ENCODE assay signal across 31 mouse cellular contexts in the genomic region with DNA sequence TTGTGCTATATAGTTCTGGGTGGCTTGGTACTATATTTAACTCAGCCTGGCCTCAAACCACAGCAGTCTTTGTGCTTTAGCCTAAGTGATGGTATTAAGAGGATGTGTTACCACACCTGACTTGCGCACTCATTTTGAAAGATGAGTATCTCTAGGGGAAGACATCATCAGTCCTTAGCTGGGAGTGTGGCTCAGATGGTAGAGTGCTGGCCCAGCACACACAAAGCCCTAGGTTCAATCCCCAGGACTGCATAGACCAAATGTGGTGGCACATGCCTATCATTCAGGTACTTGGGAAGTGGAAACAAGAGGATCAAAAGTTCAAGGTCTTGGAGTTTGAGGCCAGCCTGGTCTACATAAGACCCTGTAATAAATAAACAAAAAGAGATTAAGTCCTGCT. TPM values are rescaled to one million over a fixed set of nuclear protein-coding genes. Genes with fewer than 3 reads are reported as not detected.
DNase-seq lines count a peak whose midpoint lies in the region; ATAC-seq and TF ChIP-seq lines count a peak whose summit lies in the region.
"Had no signal": no experiment of that assay in that cellular context is flagged by ENCODE, and none has a peak within 500 bp of the region (broad histone marks: within the 10 kb centered on the region; RNA-seq: fewer than 3 reads in every experiment).

No protein-coding gene starts in this region.

- H3K4me1 ChIP-seq in heart, postnatal 0 days (ENCODE audit: control insufficient read depth, insufficient read depth) = peaks cover 45% of the 10 kb centered on the region
- H3K4me1 ChIP-seq in intestine, embryonic 15.5 days (replicated peaks) = no peaks in the 10 kb centered on the region
- H3K4me1 ChIP-seq: embryonic facial prominence, embryonic 13.5 days; forebrain, embryonic 10.5 days; forebrain, embryonic 15.5 days; midbrain, embryonic 10.5 days; midbrain, embryonic 15.5 days; neural tube, embryonic 12.5 days had no signal

- no peaks in the 10 kb centered on the region for H3K9me3 ChIP-seq in heart, postnatal 0 days (replicated peaks; ENCODE audit: control insufficient read depth, low read length)
- H3K9me3 ChIP-seq in intestine, embryonic 15.5 days = no peaks in the 10 kb centered on the region
- H3K9me3 ChIP-seq: embryonic facial prominence, embryonic 13.5 days; forebrain, embryonic 10.5 days; forebrain, embryonic 15.5 days; midbrain, embryonic 10.5 days; midbrain, embryonic 15.5 days; neural tube, embryonic 12.5 days had no signal

- peaks cover 20% of the 10 kb centered on the region; the same call in 1 of the 2 replicates for H3K36me3 ChIP-seq in heart, postnatal 0 days (replicated peaks; ENCODE audit: control insufficient read depth, insufficient read depth, low read length)
- no peaks in the 10 kb centered on the region for H3K36me3 ChIP-seq in intestine, embryonic 15.5 days
- H3K36me3 ChIP-seq: forebrain, embryonic 10.5 days; forebrain, embryonic 15.5 days; midbrain, embryonic 10.5 days; midbrain, embryonic 15.5 days; neural tube, embryonic 12.5 days had no signal

- no peak overlapping the region for H3K9ac ChIP-seq in heart, postnatal 0 days (replicated peaks; ENCODE audit: low read depth, low read length)
- no peak overlapping the region for H3K9ac ChIP-seq in intestine, embryonic 15.5 days
- H3K9ac ChIP-seq: embryonic facial prominence, embryonic 13.5 days; forebrain, embryonic 15.5 days; liver, embryonic 14.5 days; lung, embryonic 14.5 days; midbrain, embryonic 15.5 days; neural tube, embryonic 12.5 days had no signal

- no peak for TF ChIP-seq EP300 in heart, postnatal 0 days (IDR thresholded peaks at IDR 0.05; ENCODE audit: low read depth)

- H3K27me3 ChIP-seq in heart, postnatal 0 days (ENCODE audit: control insufficient read depth, insufficient read depth, low read length) = no peaks in the 10 kb centered on the region
- no peaks in the 10 kb centered on the region for H3K27me3 ChIP-seq in intestine, embryonic 15.5 days (replicated peaks)
- H3K27me3 ChIP-seq: embryonic facial prominence, embryonic 13.5 days; forebrain, embryonic 15.5 days; midbrain, embryonic 15.5 days; neural tube, embryonic 12.5 days had no signal

- no peak for DNase-seq in heart, postnatal 0 days (ENCODE audit: low spot score)
- no peak for DNase-seq in heart, adult 11 months
- peak; percentile 31 for DNase-seq in CD4-positive, CD25-positive, alpha-beta regulatory T cell, adult 2 months (ENCODE audit: low read depth, low spot score)
- DNase-seq in adrenal gland, postnatal 10 days = no peak
- DNase-seq in layer of hippocampus, postnatal 14 days (ENCODE audit: low spot score in 2 of 2) = no peak
- DNase-seq: adrenal gland, adult 8-10 months; cerebellum, adult 8-10 months; cerebellum, postnatal 25 days; embryo, embryonic 11 days; heart, postnatal 14 days; kidney, adult 9 months; kidney, postnatal 14 days; layer of hippocampus, adult 9-11 months; liver; lung, embryonic 14.5 days; lung, postnatal 14 days; right cerebral cortex, adult 18-20 months; spleen, adult 18-20 months; thymus, adult 2 months had no signal

- ATAC-seq in heart, postnatal 0 days (ENCODE audit: insufficient read depth, low read depth) = no peak
- 0 out of 2 replicates have a peak, but pooled peaks have one; percentile 35 for ATAC-seq in granulocyte monocyte progenitor cell, adult 5-6 weeks (replicated peaks; ENCODE audit: poor library complexity, severe bottlenecking)
- no peak for ATAC-seq in intestine, embryonic 15.5 days
- ATAC-seq: forebrain, embryonic 15.5 days; hindbrain, embryonic 16.5 days; intestine, embryonic 16.5 days; midbrain, embryonic 15.5 days had no signal

- no peak overlapping the region for H3K4me2 ChIP-seq in heart, postnatal 0 days (ENCODE audit: low read depth, low read length)
- H3K4me2 ChIP-seq in intestine, embryonic 15.5 days (replicated peaks) = no peak overlapping the region
- H3K4me2 ChIP-seq: embryonic facial prominence, embryonic 13.5 days; forebrain, embryonic 15.5 days; heart, embryonic 11.5 days; lung, embryonic 14.5 days; midbrain, embryonic 15.5 days; neural tube, embryonic 12.5 days had no signal

- 87% methylated on average over 1 of the region's 1 CpGs for WGBS in heart, postnatal 0 days
- 98% methylated on average over 1 of the region's 1 CpGs for WGBS in intestine, embryonic 15.5 days

- TF ChIP-seq CTCF in heart, postnatal 0 days (IDR thresholded peaks at IDR 0.05; ENCODE audit: low read depth) = no peak

- peak overlapping the region; percentile 94 for H3K27ac ChIP-seq in heart, postnatal 0 days (ENCODE audit: low read depth)
- no peak overlapping the region for H3K27ac ChIP-seq in intestine, embryonic 15.5 days
- H3K27ac ChIP-seq: embryonic facial prominence, embryonic 13.5 days; forebrain, embryonic 10.5 days; forebrain, embryonic 15.5 days; liver, embryonic 14.5 days; midbrain, embryonic 10.5 days; midbrain, embryonic 15.5 days; neural tube, embryonic 12.5 days had no signal

- no peak overlapping the region for H3K4me3 ChIP-seq in heart, postnatal 0 days (ENCODE audit: low read depth, low read length)
- H3K4me3 ChIP-seq in intestine, embryonic 15.5 days (replicated peaks) = no peak overlapping the region
- H3K4me3 ChIP-seq: embryonic facial prominence, embryonic 13.5 days; forebrain, embryonic 10.5 days; forebrain, embryonic 15.5 days; midbrain, embryonic 10.5 days; midbrain, embryonic 15.5 days; neural tube, embryonic 12.5 days had no signal

RNA-seq across cellular contexts. Expression of gene Srl, which starts 38.1 kb away (rescaled TPM):
- total RNA-seq in heart, postnatal 0 days (2014; rRNA removed; ENCODE audit: low replicate concordance) = 910 and 974 TPM in 2 replicates
- polyA plus RNA-seq in heart, postnatal 0 days (2015; fragmentation: Nextera tagmentation; extraction: Ambion mirVana) = 346 and 419 TPM in 2 replicates
- total RNA-seq in granulocyte monocyte progenitor cell, adult 5-6 weeks (2014; fragmentation: Nextera tagmentation) = 16.1 and 16.3 TPM in 2 replicates
- total RNA-seq in granulocyte monocyte progenitor cell, adult 5-6 weeks (2017) = 8.2 and 29.9 TPM in 2 replicates
- 100 to 1,000 TPM in 1 of 2 experiments, 10 to 100 TPM in 1; 35.9 to 108 TPM for total RNA-seq in adrenal gland, postnatal 10 days (2021)
- 10 to 100 TPM; 24.0 to 24.2 TPM for total RNA-seq in layer of hippocampus, postnatal 14 days (2021)
- 7.7 and 11.5 TPM in 2 replicates for polyA plus RNA-seq in intestine, embryonic 15.5 days (2015; fragmentation: Nextera tagmentation; extraction: Ambion mirVana)

RNA-seq across cellular contexts. Expression of gene Tfap4, which starts 56.2 kb away (rescaled TPM):
- total RNA-seq in heart, postnatal 0 days (2014; rRNA removed; ENCODE audit: low replicate concordance) = 2.6 and 6.3 TPM in 2 replicates
- polyA plus RNA-seq in heart, postnatal 0 days (2015; fragmentation: Nextera tagmentation; extraction: Ambion mirVana) = 2.9 and 3.4 TPM in 2 replicates
- 34.8 and 46.6 TPM in 2 replicates for total RNA-seq in granulocyte monocyte progenitor cell, adult 5-6 weeks (2014; fragmentation: Nextera tagmentation)
- total RNA-seq in granulocyte monocyte progenitor cell, adult 5-6 weeks (2017) = 36.4 and 47.6 TPM in 2 replicates
- total RNA-seq in adrenal gland, postnatal 10 days (2021) = 10 to 100 TPM in 1 of 2 experiments, 1 to 10 TPM in 1; 6.5 to 12.3 TPM
- total RNA-seq in layer of hippocampus, postnatal 14 days (2021) = 1 to 10 TPM; 3.2 to 4.5 TPM
- polyA plus RNA-seq in intestine, embryonic 15.5 days (2015; fragmentation: Nextera tagmentation; extraction: Ambion mirVana) = 27.9 and 28.8 TPM in 2 replicates
